Mouse (Mus musculus) forebrain, embryonic 15.5 days (tissue): Measurements from ENCODE around the gene Cfap61. TPM values are rescaled to one million over a fixed set of nuclear protein-coding genes. Genes with fewer than 3 reads are reported as not detected.
"Not testable (repeated sequence)": the region's sequence is repeated elsewhere in the genome, so short reads cannot be mapped to it uniquely, and the experiment has no call there.

Experiments used
- ATAC-seq: fragments of 200-750 bp; cut with Nextera tagmentation; replicated peaks from 2 replicates; pipeline ENCODE4 v1.8.0; 2017; ENCODE audit warnings: mild to moderate bottlenecking, moderate TSS enrichment, moderate library complexity
- H3K27ac ChIP-seq: fragments of 300-500 bp; sonication (generic); replicated peaks from 2 replicates; pipeline ENCODE4 v1.5.1; 2015; ENCODE audit warnings: mild to moderate bottlenecking, inconsistent platforms
- H3K27me3 ChIP-seq: fragments of 300-500 bp; sonication (generic); 2 replicates; pipeline ENCODE4 v1.6.1; 2015; ENCODE audit warnings: inconsistent platforms
- H3K36me3 ChIP-seq: fragments of 300-500 bp; sonication (generic); 2 replicates; pipeline ENCODE4 v1.6.1; 2015; ENCODE audit warnings: mild to moderate bottlenecking, inconsistent platforms
- H3K4me1 ChIP-seq: fragments of 300-500 bp; sonication (generic); 2 replicates; pipeline ENCODE4 v1.6.1; 2015; ENCODE audit warnings: inconsistent platforms
- H3K4me2 ChIP-seq: fragments of 300-500 bp; sonication (generic); replicated peaks from 2 replicates; pipeline ENCODE4 v1.6.1; 2015; ENCODE audit warnings: mild to moderate bottlenecking, inconsistent platforms
- H3K4me3 ChIP-seq: fragments of 300-500 bp; sonication (generic); 2 replicates; pipeline ENCODE4 v1.5.1; 2015; ENCODE audit warnings: mild to moderate bottlenecking, inconsistent platforms
- H3K9ac ChIP-seq: fragments of 300-500 bp; sonication (generic); replicated peaks from 2 replicates; pipeline ENCODE4 v1.6.1; 2015; ENCODE audit warnings: mild to moderate bottlenecking, inconsistent platforms
- H3K9me3 ChIP-seq: fragments of 300-500 bp; sonication (generic); 2 replicates; pipeline ENCODE4 v1.6.1; 2016; ENCODE audit warnings: inconsistent platforms
- WGBS: fragments of 180-500 bp; shearing (Covaris S2); methylation state at CpG from one replicate; pipeline ENCODE4 v1.1.7; 2015; ENCODE audit warnings: mixed read lengths; 5-methylcytosine and 5-hydroxymethylcytosine counted together
- polyA plus RNA-seq: library from polyadenylated mRNA; unstranded; fragments of >200 nt; fragmentation: Nextera tagmentation; extraction: Ambion mirVana; gene quantifications from 2 replicates; pipeline ENCODE4 v1.2.1, GENCODE M21; 2015

Cfap61 gene
- polyA plus RNA-seq = 1.9 and 2.2 TPM in 2 replicates

DNA sequence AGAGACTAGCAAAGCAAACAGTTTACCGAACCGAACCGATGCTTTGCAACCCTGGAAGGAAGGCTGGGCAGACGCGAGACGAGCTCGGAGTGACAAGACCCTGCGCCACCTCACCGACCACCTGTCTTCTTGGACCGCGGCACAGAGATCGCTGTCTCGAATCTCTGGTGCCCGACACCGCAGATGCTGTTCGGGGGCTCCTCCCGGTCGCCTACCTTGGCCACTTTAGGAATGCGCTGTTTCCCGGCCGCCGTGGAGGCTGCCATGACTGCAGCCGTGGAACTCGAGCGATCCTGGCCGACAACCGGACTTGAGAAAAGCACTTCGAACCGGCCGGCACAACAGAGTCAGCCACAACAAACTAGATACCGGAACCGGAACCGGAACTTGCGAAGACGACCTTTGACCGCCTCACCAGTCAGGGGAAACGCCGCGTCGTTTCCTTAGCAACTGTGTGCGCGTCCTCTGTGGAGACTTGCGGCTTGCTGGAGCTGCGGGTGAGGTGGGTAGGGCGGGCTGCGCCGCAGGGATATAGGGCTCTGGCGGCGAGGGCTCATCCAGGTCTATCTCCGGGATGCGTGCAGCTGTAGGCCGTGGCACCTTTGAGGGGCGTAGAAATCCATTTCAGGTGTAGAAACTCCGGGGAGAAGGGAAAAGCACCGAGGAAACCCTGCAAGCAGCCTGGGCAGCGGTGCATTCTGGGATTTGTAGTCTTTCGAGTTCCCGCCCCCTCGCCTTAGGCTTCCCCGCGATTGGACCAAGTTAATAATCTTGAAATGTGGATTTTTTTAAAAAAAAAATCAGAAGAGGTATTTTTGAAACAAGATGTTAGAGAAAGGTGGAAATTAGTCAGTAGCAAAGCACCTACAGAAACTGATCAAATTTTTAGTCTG is at the start of gene Cfap61, which contains the start of gene Crnkl1:
TSS of gene Cfap61 (plus strand) at position 446 of the 893 bp plus-strand sequence.
TSS of gene Crnkl1 (minus strand) at position 676 of the 893 bp plus-strand sequence.
- H3K4me3 ChIP-seq = peak within 1 kb of the TSS; percentile 98
- H3K27ac ChIP-seq = no peak within 1 kb of the TSS
- peak within 1 kb of the TSS; percentile 83 for H3K4me2 ChIP-seq
- peaks cover 11% of the 10 kb centered on the region for H3K4me1 ChIP-seq
- H3K9ac ChIP-seq = peak within 1 kb of the TSS; percentile 48
- no peaks in the 10 kb centered on the region for H3K27me3 ChIP-seq
- H3K9me3 ChIP-seq = no peaks in the 10 kb centered on the region
- peaks cover 28% of the 10 kb centered on the region for H3K36me3 ChIP-seq
- peak; percentile 99 for ATAC-seq
- under 1% methylated on average over 61 of the region's 61 CpGs for WGBS

DNA sequence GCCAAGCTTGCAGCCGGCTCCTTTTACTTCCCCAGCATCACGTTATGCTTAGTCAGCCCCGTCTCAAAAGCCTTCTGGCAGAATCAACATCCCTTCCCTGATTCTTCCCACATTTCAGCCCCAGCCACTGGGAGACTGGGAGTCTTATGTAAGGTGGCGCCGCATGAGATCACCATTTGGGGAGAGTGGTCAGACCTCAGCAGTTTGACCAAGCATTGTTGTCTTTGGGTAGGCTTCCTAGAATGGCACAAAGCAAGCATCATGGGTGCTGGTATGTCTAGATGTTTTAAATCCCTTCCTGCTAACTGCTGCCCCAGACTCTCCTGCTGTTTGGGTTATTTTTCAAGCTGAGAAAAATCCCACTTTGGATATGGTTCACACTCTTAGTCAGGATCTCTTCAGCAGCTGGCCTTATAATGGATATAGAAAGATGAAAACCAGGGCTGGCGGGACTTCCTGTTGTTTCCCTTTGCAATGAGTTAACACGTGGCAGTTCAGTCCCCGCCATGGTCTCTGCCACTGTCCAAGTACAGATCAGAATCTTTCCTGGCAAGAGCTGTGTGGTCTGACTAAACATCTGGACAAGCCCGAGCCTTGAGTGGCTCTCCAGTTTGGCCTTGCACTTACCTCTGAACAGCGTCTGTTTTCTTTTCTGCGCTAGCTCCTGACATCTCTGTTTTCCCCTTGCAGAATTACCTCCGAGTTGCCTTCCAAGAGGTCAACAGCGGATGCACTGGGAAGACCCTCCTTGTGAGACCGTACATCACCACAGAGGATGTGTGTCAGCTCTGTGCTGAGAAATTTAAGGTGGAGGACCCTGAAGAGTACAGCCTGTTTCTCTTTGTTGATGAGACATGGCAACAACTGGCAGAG is 49.4 kb upstream of the Cfap61 start:
- Histone ChIP-seq H3K36me3 (0 out of 2 replicates have a peak, but pooled peaks cover 2% of the 10 kb centered on the region), H3K4me1 (no peaks in the 10 kb centered on the region), H3K9me3 (no peaks in the 10 kb centered on the region), H3K27ac (no peak overlapping the region), H3K27me3 (no peaks in the 10 kb centered on the region), H3K4me2 (no peak overlapping the region), H3K9ac (no peak overlapping the region), H3K4me3 (no peak overlapping the region)
- no peak for ATAC-seq
- whole genome bisulfite sequencing = 79% methylated on average over 14 of the region's 14 CpGs

DNA sequence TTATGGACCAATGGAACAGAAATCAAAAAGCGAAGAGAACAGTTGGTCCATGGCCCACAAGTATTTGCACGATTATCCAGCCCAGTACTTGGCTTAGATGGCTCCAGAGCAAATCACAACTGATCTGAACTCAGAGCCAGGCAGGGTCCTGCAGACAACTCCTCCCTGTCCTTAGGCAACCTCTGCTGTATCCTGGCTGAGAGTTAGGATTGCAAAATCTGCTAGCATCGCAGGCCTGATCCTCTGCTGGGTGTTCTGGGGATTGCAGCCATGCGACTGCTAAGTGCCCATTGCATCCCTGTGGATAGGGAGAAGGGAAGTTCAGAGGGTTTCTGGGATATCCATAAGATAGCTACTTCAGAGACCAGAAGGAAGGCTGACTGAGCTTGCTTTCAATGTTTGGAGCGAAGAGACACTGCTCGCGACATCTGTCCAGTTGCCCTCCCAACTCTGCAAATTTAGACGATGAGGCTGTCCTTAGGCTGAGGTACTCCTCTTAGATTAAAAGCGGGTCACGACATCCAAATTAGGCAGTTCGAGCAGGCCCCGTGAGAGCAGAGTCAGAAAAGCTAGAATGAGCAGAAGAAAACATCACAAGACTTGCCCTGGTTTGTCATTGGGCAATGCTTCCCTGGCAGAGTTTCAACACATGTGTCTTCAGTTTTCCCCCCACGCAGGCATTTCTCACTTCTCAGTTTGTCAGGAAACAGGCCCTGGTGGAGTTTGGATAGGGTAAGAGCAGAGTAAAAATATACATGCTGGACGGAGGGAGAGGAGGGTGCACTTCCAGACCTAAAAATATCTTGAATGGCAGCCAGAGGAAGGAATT is 46.4 kb upstream of the Cfap61 start:
- no peaks in the 10 kb centered on the region for H3K9me3 ChIP-seq
- H3K4me1 ChIP-seq = no peaks in the 10 kb centered on the region

DNA sequence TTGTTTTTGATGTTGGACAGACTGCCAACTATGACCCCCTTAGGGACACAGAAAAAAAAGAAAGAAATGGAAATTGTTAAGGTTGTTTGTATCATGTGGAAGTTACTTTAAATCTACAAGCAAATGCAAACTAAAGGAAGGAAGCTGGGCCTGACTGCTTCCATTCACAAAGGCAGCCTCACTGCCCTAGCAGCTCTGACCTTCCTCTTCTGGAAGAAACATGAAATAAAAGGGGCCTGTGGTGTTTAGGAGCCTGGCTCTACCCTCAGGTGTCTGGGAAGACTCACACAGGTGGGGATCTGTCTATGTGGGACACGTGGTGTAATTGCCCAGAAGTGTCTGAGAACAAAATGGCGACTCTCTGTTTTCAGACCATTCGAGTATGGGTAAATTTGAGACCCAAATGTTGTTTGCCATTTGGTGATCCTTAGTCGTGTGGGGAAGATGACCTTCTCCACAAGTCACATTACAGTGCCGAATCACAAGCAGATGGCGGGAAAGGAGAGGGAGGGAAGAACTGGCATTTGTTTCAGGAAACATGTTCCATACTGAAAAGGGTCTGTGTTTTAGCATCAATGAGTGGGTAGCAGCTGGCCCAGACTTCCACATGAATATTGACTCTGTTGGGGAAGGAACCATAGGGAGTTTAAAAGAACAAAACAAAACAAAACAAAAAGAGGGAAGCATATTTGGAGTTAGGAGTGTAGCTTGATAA is 45.7 kb upstream of the Cfap61 start:
- H3K27ac ChIP-seq = no peak overlapping the region
- H3K4me3 ChIP-seq = no peak overlapping the region
- H3K9ac ChIP-seq = no peak overlapping the region
- no peak for ATAC-seq
- no peaks in the 10 kb centered on the region for H3K27me3 ChIP-seq
- 69% methylated on average over 6 of the region's 6 CpGs for WGBS
- H3K9me3 ChIP-seq = no peaks in the 10 kb centered on the region
- H3K36me3 ChIP-seq = 0 out of 2 replicates have a peak, but pooled peaks cover 2% of the 10 kb centered on the region
- no peaks in the 10 kb centered on the region for H3K4me1 ChIP-seq
- no peak overlapping the region for H3K4me2 ChIP-seq

More for the DNA sequence above, 46.4 kb upstream of the Cfap61 start:
- no peak for ATAC-seq
- Histone ChIP-seq H3K27me3 (no peaks in the 10 kb centered on the region), H3K4me3 (no peak overlapping the region), H3K27ac (no peak overlapping the region), H3K36me3 (0 out of 2 replicates have a peak, but pooled peaks cover 2% of the 10 kb centered on the region), H3K9ac (no peak overlapping the region), H3K4me2 (no peak overlapping the region)
- WGBS = 81% methylated on average over 14 of the region's 14 CpGs

DNA sequence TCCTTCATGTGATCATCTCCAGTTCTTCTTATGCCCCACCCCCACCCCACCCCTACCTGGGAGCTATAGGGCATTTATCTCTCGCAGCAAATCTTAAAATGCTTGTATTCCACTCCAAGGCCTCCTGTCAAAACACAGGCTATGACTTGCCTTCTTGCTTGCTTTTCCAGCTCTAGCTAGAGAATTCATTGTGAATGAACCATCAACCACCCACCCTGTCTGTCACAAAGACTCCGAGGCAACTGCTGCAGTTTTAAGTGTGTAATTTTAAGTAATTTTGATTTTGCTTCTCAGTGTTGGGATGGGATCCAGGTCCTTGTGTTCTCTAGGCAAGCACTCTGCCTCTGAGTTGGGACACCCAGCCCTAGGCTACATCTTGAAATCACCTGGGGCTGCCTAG is 44.0 kb upstream of the Cfap61 start:
- no peak overlapping the region for H3K9ac ChIP-seq
- no peak overlapping the region for H3K27ac ChIP-seq
- 91% methylated on average over 2 of the region's 2 CpGs for WGBS
- ATAC-seq = no peak
- no peak overlapping the region for H3K4me3 ChIP-seq
- H3K9me3 ChIP-seq = no peaks in the 10 kb centered on the region
- 0 out of 2 replicates have a peak, but pooled peaks cover 2% of the 10 kb centered on the region for H3K36me3 ChIP-seq
- H3K4me2 ChIP-seq = no peak overlapping the region
- H3K4me1 ChIP-seq = no peaks in the 10 kb centered on the region
- H3K27me3 ChIP-seq = no peaks in the 10 kb centered on the region

DNA sequence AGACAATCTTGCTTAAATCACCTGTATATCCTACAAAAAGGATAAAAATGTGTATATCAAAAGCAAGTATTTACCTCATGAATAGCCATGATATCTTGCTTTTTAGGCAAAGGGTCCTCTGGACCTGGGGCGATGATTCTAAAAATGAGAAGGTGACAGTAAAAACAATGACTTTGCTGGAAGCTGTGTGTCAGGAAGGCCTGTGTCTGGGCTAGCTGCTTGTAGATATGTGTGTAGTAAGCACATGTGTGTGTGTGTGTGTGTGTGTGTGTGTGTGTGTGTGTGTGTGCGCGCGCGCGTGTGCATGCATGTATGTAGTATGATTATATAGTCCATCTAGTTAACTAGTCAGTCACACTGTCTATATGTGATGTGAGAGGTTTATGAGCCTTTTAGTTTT is 40.8 kb upstream of the Cfap61 start:
- Histone ChIP-seq H3K27me3 (no peaks in the 10 kb centered on the region), H3K9me3 (no peaks in the 10 kb centered on the region), H3K4me2 (no peak overlapping the region), H3K4me1 (no peaks in the 10 kb centered on the region), H3K27ac (no peak overlapping the region), H3K4me3 (no peak overlapping the region), H3K36me3 (no peaks in the 10 kb centered on the region), H3K9ac (no peak overlapping the region)
- no peak for ATAC-seq
- 98% methylated on average over 6 of the region's 6 CpGs for WGBS

DNA sequence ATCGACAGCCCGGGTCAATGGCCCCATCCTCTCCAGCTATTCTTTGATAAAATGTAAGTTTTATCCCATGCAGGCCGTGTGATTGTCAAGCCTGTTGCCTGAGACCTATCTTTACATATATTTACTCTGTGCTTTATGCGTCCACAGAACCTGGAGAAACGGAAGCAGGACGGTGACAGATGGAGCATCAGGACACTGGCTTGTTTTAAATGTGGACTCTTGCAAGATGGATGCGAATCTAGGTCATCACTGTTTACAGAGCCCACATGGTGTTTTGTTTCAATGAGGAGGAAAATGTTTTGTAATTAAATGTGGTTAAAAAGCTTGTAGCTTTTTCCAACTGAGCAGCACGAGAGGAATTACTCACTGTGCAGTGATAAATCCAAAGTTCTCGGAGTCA is 36.5 kb upstream of the Cfap61 start:
- H3K4me2 ChIP-seq = no peak overlapping the region
- ATAC-seq = no peak
- no peak overlapping the region for H3K9ac ChIP-seq
- H3K4me3 ChIP-seq = no peak overlapping the region
- H3K27ac ChIP-seq = no peak overlapping the region
- WGBS = 81% methylated on average over 9 of the region's 9 CpGs
- H3K27me3 ChIP-seq = no peaks in the 10 kb centered on the region
- H3K4me1 ChIP-seq = peaks cover 2% of the 10 kb centered on the region; the same call in 1 of the 2 replicates
- no peaks in the 10 kb centered on the region for H3K36me3 ChIP-seq
- no peaks in the 10 kb centered on the region for H3K9me3 ChIP-seq

DNA sequence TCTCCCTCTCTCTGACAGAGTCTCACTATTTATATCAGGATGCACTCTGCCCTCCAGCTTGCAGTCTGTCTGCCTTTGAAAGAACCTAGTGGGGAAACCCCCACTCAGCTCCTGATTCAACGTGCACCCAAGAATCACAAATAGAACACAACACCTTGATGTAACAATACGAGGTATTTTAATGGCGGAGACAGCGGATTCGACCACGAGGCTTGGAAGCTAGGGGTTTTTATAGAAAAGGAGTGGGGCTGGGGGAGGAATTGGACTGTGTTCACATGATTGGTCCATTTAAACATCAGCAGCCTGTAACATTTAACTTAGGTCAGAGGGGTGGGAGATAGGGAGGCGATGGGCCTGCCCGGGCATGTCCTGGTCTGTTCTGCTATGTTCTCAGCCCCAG is 34.3 kb upstream of the Cfap61 start:
- H3K9ac ChIP-seq, H3K27ac ChIP-seq, H3K4me2 ChIP-seq, H3K27me3 ChIP-seq, H3K36me3 ChIP-seq, H3K4me3 ChIP-seq, H3K9me3 ChIP-seq, ATAC-seq: not testable (repeated sequence)
- peaks cover 20% of the 10 kb centered on the region for H3K4me1 ChIP-seq
- WGBS = 73% methylated on average over 7 of the region's 8 CpGs

DNA sequence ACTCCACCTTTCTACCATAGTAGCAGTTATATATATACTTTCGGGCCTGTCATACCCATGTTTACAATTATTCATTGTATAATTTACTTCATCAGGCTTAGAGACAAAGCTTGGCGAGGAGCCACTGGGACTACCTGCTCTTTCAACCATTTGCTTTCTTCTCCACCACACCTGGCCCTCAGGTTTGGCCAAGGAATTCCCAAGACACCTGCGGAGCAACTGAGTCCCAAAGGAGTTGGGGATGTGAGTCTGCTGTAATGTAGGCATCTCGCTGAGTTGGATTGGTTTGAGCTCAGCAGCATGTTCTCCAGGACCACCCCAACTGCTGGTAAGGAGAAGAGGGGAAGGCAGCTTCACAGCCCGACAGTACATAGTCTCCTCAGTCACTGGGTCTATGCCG is 32.7 kb upstream of the Cfap61 start, which contains the start of gene Naa20:
TSS of gene Naa20 (plus strand) at position 239 of the 400 bp plus-strand sequence.
- WGBS = 90% methylated on average over 6 of the region's 6 CpGs
- Histone ChIP-seq H3K4me1 (peaks cover 24% of the 10 kb centered on the region), H3K9me3 (no peaks in the 10 kb centered on the region), H3K4me2 (peak within 1 kb of the TSS; percentile 58), H3K27me3 (no peaks in the 10 kb centered on the region), H3K9ac (peak within 1 kb of the TSS; percentile 89), H3K4me3 (peak within 1 kb of the TSS; percentile 83), H3K27ac (no peak within 1 kb of the TSS), H3K36me3 (peaks cover 5% of the 10 kb centered on the region; the same call in 1 of the 2 replicates)
- no peak for ATAC-seq

DNA sequence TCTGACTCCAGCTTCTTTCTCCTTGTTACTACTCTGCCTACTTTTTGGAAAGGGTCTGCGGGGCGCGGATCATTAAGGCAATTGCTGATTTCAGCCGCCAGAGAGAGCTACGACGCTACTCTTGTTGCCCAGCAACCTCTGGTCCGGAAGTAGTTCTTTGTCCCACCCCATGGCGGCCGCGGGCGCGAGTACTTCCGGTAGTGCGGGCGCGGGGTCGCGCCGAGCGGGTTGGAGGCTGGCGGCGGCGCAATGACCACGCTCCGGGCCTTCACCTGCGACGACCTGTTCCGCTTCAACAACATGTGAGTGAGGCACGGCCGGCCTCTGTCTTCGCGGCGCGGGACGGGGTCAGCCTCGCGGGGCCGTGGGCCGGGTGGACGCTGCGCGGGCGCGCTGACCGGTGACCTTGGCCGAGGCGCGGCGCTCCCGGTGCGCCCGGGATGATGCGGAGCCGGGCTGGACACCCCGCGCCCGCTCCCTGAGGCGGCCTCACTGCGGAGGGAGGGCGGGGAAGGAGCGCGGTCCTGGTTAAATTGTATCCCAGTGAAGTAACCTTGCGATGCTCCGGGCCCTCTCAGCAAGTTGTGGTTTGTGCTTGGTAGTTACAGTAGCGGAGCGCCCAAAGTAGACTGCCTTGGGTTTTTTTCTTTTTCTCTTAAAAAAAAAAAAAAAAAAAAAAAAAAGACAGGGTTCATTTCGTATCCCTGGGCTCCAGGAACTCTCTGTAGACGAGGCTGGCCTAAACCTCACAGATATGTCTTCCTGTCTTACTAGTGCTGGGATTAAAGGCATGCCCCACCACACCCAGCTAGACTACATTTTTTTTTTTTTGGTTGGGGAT is 31.3 kb upstream of the Cfap61 start:
- ATAC-seq = peak; percentile 98
- peak overlapping the region; percentile 58 for H3K4me2 ChIP-seq
- WGBS = under 1% methylated on average over 68 of the region's 68 CpGs
- peaks cover 10% of the 10 kb centered on the region; the same call in 1 of the 2 replicates for H3K36me3 ChIP-seq
- peak overlapping the region; percentile 89 for H3K9ac ChIP-seq
- no peaks in the 10 kb centered on the region for H3K9me3 ChIP-seq
- peak overlapping the region; percentile 83 for H3K4me3 ChIP-seq
- no peaks in the 10 kb centered on the region for H3K27me3 ChIP-seq
- H3K27ac ChIP-seq = peak overlapping the region; percentile 72
- peaks cover 24% of the 10 kb centered on the region for H3K4me1 ChIP-seq
